Mouse (Mus musculus) intestine, embryonic 14.5 days (tissue): ENCODE results near the gene Gm21981. TPM values are rescaled to one million over a fixed set of nuclear protein-coding genes. Genes with fewer than 3 reads are reported as not detected.

Source experiments
- ATAC-seq: fragments of 200-750 bp; cut with Nextera tagmentation; replicated peaks from 2 replicates; pipeline ENCODE4 v1.8.0; 2017; ENCODE audit warnings: low read depth, moderate number of reproducible peaks, moderate TSS enrichment, moderate library complexity; ENCODE audit not compliant: low FRiP score, low TSS enrichment
- DNase-seq: peaks from one replicate; pipeline ENCODE4 v3.0.0-alpha.2; 2018; ENCODE audit warnings: low spot score
- H3K27ac ChIP-seq: fragments of 300-500 bp; sonication (generic); 2 replicates; pipeline ENCODE4 v1.5.1; 2014; ENCODE audit warnings: low read depth, mild to moderate bottlenecking, control low read depth
- H3K27me3 ChIP-seq: fragments of 300-500 bp; sonication (generic); replicated peaks from 2 replicates; pipeline ENCODE4 v1.6.1; 2014; ENCODE audit warnings: low read length, control low read depth; ENCODE audit not compliant: control insufficient read depth, insufficient read depth
- H3K36me3 ChIP-seq: fragments of 300-500 bp; sonication (generic); 2 replicates; pipeline ENCODE4 v1.6.1; 2014; ENCODE audit warnings: low read length, control low read depth; ENCODE audit not compliant: control insufficient read depth, insufficient read depth
- H3K4me1 ChIP-seq: fragments of 300-500 bp; sonication (generic); replicated peaks from 2 replicates; pipeline ENCODE4 v1.6.1; 2014; ENCODE audit warnings: low read length, control low read depth, mixed read lengths; ENCODE audit not compliant: control insufficient read depth, insufficient read depth
- H3K4me2 ChIP-seq: fragments of 300-500 bp; sonication (generic); 2 replicates; pipeline ENCODE4 v1.6.1; 2014; ENCODE audit warnings: low read length
- H3K4me3 ChIP-seq: fragments of 300-500 bp; sonication (generic); 2 replicates; pipeline ENCODE4 v1.5.1; 2014; ENCODE audit warnings: low read depth, low read length, control low read depth, mixed read lengths
- H3K9ac ChIP-seq: fragments of 300-500 bp; sonication (generic); 2 replicates; pipeline ENCODE4 v1.6.1; 2014; ENCODE audit warnings: mild to moderate bottlenecking, low read length
- H3K9me3 ChIP-seq: fragments of 300-500 bp; sonication (generic); 2 replicates; pipeline ENCODE4 v1.6.1; 2016; ENCODE audit warnings: low read length, control low read depth; ENCODE audit not compliant: control insufficient read depth
- WGBS: fragments of 180-500 bp; shearing (Covaris S2); extraction: QIAGEN DNeasy Blood & Tissue Kit; methylation state at CpG from one replicate; pipeline ENCODE4 v1.1.7; 2014; 5-methylcytosine and 5-hydroxymethylcytosine counted together
- polyA plus RNA-seq: library from polyadenylated mRNA; unstranded; fragments of >200 nt; fragmentation: Nextera tagmentation; extraction: Ambion mirVana; gene quantifications from 2 replicates; pipeline ENCODE4 v1.2.1, GENCODE M21; 2014

Gm21981 gene
- polyA plus RNA-seq, 1 experiment from 2014 or later, result 1.4 TPM

- 89% methylated on average over 2 of the region's 2 CpGs for WGBS
- DNase-seq (no peak), ATAC-seq (no peak)
- Histone ChIP-seq H3K4me1 (no peaks in the 10 kb centered on the region), H3K9me3 (no peaks in the 10 kb centered on the region), H3K27ac (no peak overlapping the region), H3K27me3 (no peaks in the 10 kb centered on the region), H3K4me2 (no peak overlapping the region), H3K36me3 (no peaks in the 10 kb centered on the region), H3K4me3 (no peak overlapping the region), H3K9ac (no peak overlapping the region)
Measured at GRCm38 (mm10) chr17:47642992-47643391, 51.3 kb downstream of the Gm21981 start.

Other genes starting within 250 kb of the Gm21981 start
- gene Taf8, start 192.2 kb downstream of the Gm21981 start, polyA plus RNA-seq, result 21.5 and 25.0 TPM in 2 replicates
- gene Ccnd3, start 189.4 kb downstream of the Gm21981 start, polyA plus RNA-seq, result 450 and 457 TPM in 2 replicates
- gene Bysl, start 83.0 kb downstream of the Gm21981 start, polyA plus RNA-seq, result 25.7 and 27.4 TPM in 2 replicates
- gene Med20, start 82.9 kb downstream of the Gm21981 start, polyA plus RNA-seq, result 45.2 and 48.2 TPM in 2 replicates
- 1.6 and 1.8 TPM in 2 replicates for gene Gm20517, start 82.9 kb downstream of the Gm21981 start, polyA plus RNA-seq
- 5.3 and 6.5 TPM in 2 replicates for gene Usp49, start 63.8 kb downstream of the Gm21981 start, polyA plus RNA-seq
- gene Tomm6, start 6.1 kb downstream of the Gm21981 start, polyA plus RNA-seq, result 455 and 463 TPM in 2 replicates
- 4.8 and 5.3 TPM in 2 replicates for gene Frs3, start 5.4 kb downstream of the Gm21981 start, polyA plus RNA-seq
- 0.52 and 0.53 TPM in 2 replicates for gene Prickle4, start 281 bp upstream of the Gm21981 start, polyA plus RNA-seq
- 2.1 and 2.6 TPM in 2 replicates for gene Pgc, start 32.4 kb upstream of the Gm21981 start, polyA plus RNA-seq
- 9.3 and 13.6 TPM in 2 replicates for gene Tfeb, start 42.6 kb upstream of the Gm21981 start, polyA plus RNA-seq
- 31.7 and 34.1 TPM in 2 replicates for gene Mdfi, start 140.2 kb upstream of the Gm21981 start, polyA plus RNA-seq
- 30.3 and 32.4 TPM in 2 replicates for gene Foxp4, start 230.2 kb upstream of the Gm21981 start, polyA plus RNA-seq